ENCODE assay signal across 8 mouse cellular contexts in genomic region chr11:28583138-28583910, GRCm38 (mm10). TPM values are rescaled to one million over a fixed set of nuclear protein-coding genes. Genes with fewer than 3 reads are reported as not detected.
DNase-seq lines count a peak whose midpoint lies in the region; ATAC-seq lines count a peak whose summit lies in the region.

No protein-coding gene starts in this region.

- WGBS in forebrain, embryonic 12.5 days: under 1% methylated on average over 59 of the region's 63 CpGs
- 1% methylated on average over 62 of the region's 63 CpGs for WGBS in hindbrain, embryonic 10.5 days
- WGBS in liver, embryonic 13.5 days (ENCODE audit: insufficient replicate concordance): 2% methylated on average over 61 of the region's 63 CpGs
- WGBS in neural tube, embryonic 15.5 days: under 1% methylated on average over 62 of the region's 63 CpGs

- H3K9me3 ChIP-seq in forebrain, embryonic 12.5 days: no peaks in the 10 kb centered on the region
- H3K9me3 ChIP-seq in hindbrain, embryonic 10.5 days: no peaks in the 10 kb centered on the region
- no peaks in the 10 kb centered on the region for H3K9me3 ChIP-seq in liver, embryonic 13.5 days (replicated peaks)
- no peaks in the 10 kb centered on the region for H3K9me3 ChIP-seq in neural tube, embryonic 15.5 days (replicated peaks)

- peak; percentile 8 to 15 for DNase-seq in heart, adult 18-20 months
- DNase-seq in heart, adult 8-10 months (ENCODE audit: low spot score): no peak
- DNase-seq in NIH3T3 (ENCODE audit: low read depth): peak; percentile 3
- DNase-seq in hindbrain, embryonic 10.5 days (ENCODE audit: low spot score): no peak
- DNase-seq in liver, embryonic 13.5 days: no peak
- no peak for DNase-seq in spleen, postnatal 36 days (ENCODE audit: low spot score in 2 of 2)

- peak; percentile 45 for ATAC-seq in forebrain, embryonic 12.5 days (ENCODE audit: low FRiP score)
- 0 out of 2 replicates have a peak, but pooled peaks have one; percentile 15 for ATAC-seq in liver, embryonic 13.5 days (ENCODE audit: low read depth)
- ATAC-seq in neural tube, embryonic 15.5 days (ENCODE audit: low FRiP score): peak; percentile 84

- H3K36me3 ChIP-seq in forebrain, embryonic 12.5 days (replicated peaks): no peaks in the 10 kb centered on the region
- no peaks in the 10 kb centered on the region for H3K36me3 ChIP-seq in hindbrain, embryonic 10.5 days
- no peaks in the 10 kb centered on the region for H3K36me3 ChIP-seq in liver, embryonic 13.5 days
- no peaks in the 10 kb centered on the region for H3K36me3 ChIP-seq in neural tube, embryonic 15.5 days

- peak overlapping the region; percentile 99 for H3K4me2 ChIP-seq in forebrain, embryonic 12.5 days
- H3K4me2 ChIP-seq in liver, embryonic 13.5 days: peak overlapping the region; percentile 65
- H3K4me2 ChIP-seq in neural tube, embryonic 15.5 days: peak overlapping the region; percentile 90

- H3K9ac ChIP-seq in forebrain, embryonic 12.5 days: peak overlapping the region; percentile 65
- no peak overlapping the region for H3K9ac ChIP-seq in liver, embryonic 13.5 days
- peak overlapping the region; percentile 77 for H3K9ac ChIP-seq in neural tube, embryonic 15.5 days (replicated peaks)

- peak overlapping the region; percentile 66 for H3K4me3 ChIP-seq in forebrain, embryonic 12.5 days (replicated peaks)
- peak overlapping the region; percentile 74 for H3K4me3 ChIP-seq in hindbrain, embryonic 10.5 days
- peak overlapping the region; percentile 42 for H3K4me3 ChIP-seq in liver, embryonic 13.5 days (replicated peaks)
- peak overlapping the region; percentile 77 for H3K4me3 ChIP-seq in neural tube, embryonic 15.5 days (replicated peaks)

- peaks cover 16% of the 10 kb centered on the region for H3K27me3 ChIP-seq in forebrain, embryonic 12.5 days
- H3K27me3 ChIP-seq in hindbrain, embryonic 10.5 days (ENCODE audit: insufficient read depth, poor library complexity, severe bottlenecking): peaks cover 37% of the 10 kb centered on the region
- H3K27me3 ChIP-seq in liver, embryonic 13.5 days: peaks cover 31% of the 10 kb centered on the region
- no peaks in the 10 kb centered on the region for H3K27me3 ChIP-seq in neural tube, embryonic 15.5 days (replicated peaks)

- peak overlapping the region; percentile 65; the same call in 1 of the 2 replicates for H3K27ac ChIP-seq in forebrain, embryonic 12.5 days
- peak overlapping the region; percentile 66 for H3K27ac ChIP-seq in hindbrain, embryonic 10.5 days
- H3K27ac ChIP-seq in liver, embryonic 13.5 days: no peak overlapping the region
- H3K27ac ChIP-seq in neural tube, embryonic 15.5 days (replicated peaks): peak overlapping the region; percentile 86

- H3K4me1 ChIP-seq in forebrain, embryonic 12.5 days: peaks cover 3% of the 10 kb centered on the region; the same call in 1 of the 2 replicates
- H3K4me1 ChIP-seq in hindbrain, embryonic 10.5 days (replicated peaks): peaks cover 12% of the 10 kb centered on the region; the same call in 1 of the 2 replicates
- 0 out of 2 replicates have a peak, but pooled peaks cover 4% of the 10 kb centered on the region for H3K4me1 ChIP-seq in liver, embryonic 13.5 days (replicated peaks)
- H3K4me1 ChIP-seq in neural tube, embryonic 15.5 days: peaks cover 20% of the 10 kb centered on the region

RNA-seq across cellular contexts. Expression of gene Ccdc85a, which starts 0.8 kb away (rescaled TPM):
- 10 to 100 TPM; 11.0 to 11.3 TPM for total RNA-seq in heart, adult 18-20 months (2021)
- 10 to 100 TPM in 2 of 4 experiments, 1 to 10 TPM in 2; 9.2 to 11.7 (median 10.2) TPM for total RNA-seq in heart, adult 8-10 months (2022)
- polyA plus RNA-seq in forebrain, embryonic 12.5 days (2016; fragmentation: Nextera tagmentation; extraction: Ambion mirVana): 5.8 and 5.9 TPM in 2 replicates
- polyA plus RNA-seq in hindbrain, embryonic 10.5 days (2016; fragmentation: Nextera tagmentation; extraction: Ambion mirVana): 1.8 and 3.5 TPM in 2 replicates
- 0.03 and 0.05 TPM in 2 replicates for polyA plus RNA-seq in liver, embryonic 13.5 days (2015; fragmentation: Nextera tagmentation; extraction: Ambion mirVana)
- polyA plus RNA-seq in neural tube, embryonic 15.5 days (2015; fragmentation: Nextera tagmentation; extraction: Ambion mirVana): 41.8 and 48.5 TPM in 2 replicates

Comparison
In these comparisons a context has a peak if more than half of its experiments do, and no peak if none do; other contexts are left out.
1. DNase-seq: peak in heart, adult 18-20 months (2 of 2) and NIH3T3 (single experiment); none in heart, adult 8-10 months (single experiment), hindbrain, embryonic 10.5 days (single experiment), liver, embryonic 13.5 days (single experiment) and spleen, postnatal 36 days (0 of 2).
2. ATAC-seq: peak in every context shown above with its lines; median percentile 84 in neural tube, embryonic 15.5 days; 45 in forebrain, embryonic 12.5 days; 15 in liver, embryonic 13.5 days.
3. Peak in every context shown above with its lines, with median percentiles within 50 percentile points of each other: H3K4me2 ChIP-seq and H3K4me3 ChIP-seq.